Mouse (Mus musculus) MEL (cell line): ENCODE measurements around the gene Hpn. TPM values are rescaled to one million over a fixed set of nuclear protein-coding genes. Genes with fewer than 3 reads are reported as not detected.

Experiments used
- DNase-seq: peaks from one replicate; pipeline ENCODE4 v3.0.0; 2011; ENCODE audit warnings: low read depth, low spot score
- H3K27ac ChIP-seq: 2 replicates; pipeline ENCODE4 v1.5.1; 2012; ENCODE audit warnings: low read depth, mild to moderate bottlenecking, control low read depth, low read length, moderate library complexity; ENCODE audit not compliant: control insufficient read depth
- H3K27me3 ChIP-seq, 2 experiments: fragments of 150-350 bp in 1 of 2; sonication (generic) in 1 of 2; 2 replicates each; pipeline ENCODE4 v1.6.1; 2012; ENCODE audit warnings: low read length in 2 of 2, mild to moderate bottlenecking in 2 of 2, improper control_type of control experiment in 1 of 2, moderate library complexity in 1 of 2; ENCODE audit not compliant: insufficient read depth in 2 of 2, control insufficient read depth in 1 of 2
- H3K36me3 ChIP-seq, 2 experiments: 2 replicates each; pipeline ENCODE4 v1.6.1; 2012 to 2014; ENCODE audit warnings: low read length in 2 of 2, improper control_type of control experiment in 1 of 2, inconsistent platforms in 1 of 2, mild to moderate bottlenecking in 1 of 2; ENCODE audit not compliant: insufficient read depth in 2 of 2, control insufficient read depth in 1 of 2
- H3K4me1 ChIP-seq, 2 experiments: fragments of 150-350 bp in 1 of 2; sonication (generic) in 1 of 2; 2 replicates each; pipeline ENCODE4 v1.6.1; 2012; ENCODE audit warnings: low read length in 2 of 2, improper control_type of control experiment in 1 of 2, mild to moderate bottlenecking in 1 of 2; ENCODE audit not compliant: insufficient read depth in 2 of 2, control insufficient read depth in 1 of 2
- H3K4me3 ChIP-seq, 2 experiments: fragments of 150-350 bp in 1 of 2; sonication (generic) in 1 of 2; 2 replicates each; pipeline ENCODE4 v1.5.1; 2012; ENCODE audit warnings: low read depth in 2 of 2, low read length in 2 of 2, mild to moderate bottlenecking in 2 of 2, moderate library complexity in 2 of 2, control low read depth in 1 of 2, improper control_type of control experiment in 1 of 2; ENCODE audit not compliant: control insufficient read depth in 1 of 2, insufficient read depth in 1 of 2
- H3K79me2 ChIP-seq: 2 replicates; pipeline ENCODE4 v1.6.1; 2012; ENCODE audit warnings: mild to moderate bottlenecking, low read length, moderate library complexity; ENCODE audit not compliant: control insufficient read depth, poor library complexity, insufficient read depth
- H3K9ac ChIP-seq: 2 replicates; pipeline ENCODE4 v1.6.1; 2012; ENCODE audit warnings: low read depth, mild to moderate bottlenecking, control low read depth, low read length, moderate library complexity; ENCODE audit not compliant: control insufficient read depth, poor library complexity, severe bottlenecking
- H3K9me3 ChIP-seq: fragments of 150-350 bp; sonication (generic); replicated peaks from 2 replicates; pipeline ENCODE4 v1.6.1; 2012; ENCODE audit warnings: mild to moderate bottlenecking, low read length, improper control_type of control experiment, moderate library complexity; ENCODE audit not compliant: insufficient read depth
- BHLHE40 ChIP-seq: IDR thresholded peaks from 2 replicates; pipeline ENCODE4 v1.6.1; 2012; ENCODE audit warnings: low read depth, mild to moderate bottlenecking, inconsistent platforms, low read length, improper control_type of control experiment, borderline replicate concordance
- CHD1 ChIP-seq: IDR thresholded peaks from 2 replicates; pipeline ENCODE4 v1.6.1; 2012; ENCODE audit warnings: low read depth, mild to moderate bottlenecking, inconsistent platforms, low read length, improper control_type of control experiment
- CHD2 ChIP-seq: IDR thresholded peaks from 2 replicates; pipeline ENCODE4 v1.6.1; 2011; ENCODE audit warnings: low read length, improper control_type of control experiment
- CTCF ChIP-seq, 3 experiments: IDR thresholded peaks in 2 of 3; conservative IDR thresholded peaks in 1 of 3; 2 replicates each; pipeline ENCODE4 v1.5.1; 2011 to 2012; ENCODE audit warnings: low read length in 3 of 3, low read depth in 2 of 3, mild to moderate bottlenecking in 2 of 3, improper control_type of control experiment in 1 of 3, inconsistent platforms in 1 of 3, mixed read lengths in 1 of 3, moderate library complexity in 1 of 3; ENCODE audit not compliant: control insufficient read depth in 1 of 3, insufficient read depth in 1 of 3, poor library complexity in 1 of 3, severe bottlenecking in 1 of 3
- ELF1 ChIP-seq: IDR thresholded peaks from 2 replicates; pipeline ENCODE4 v1.6.1; 2014; ENCODE audit warnings: low read depth, mild to moderate bottlenecking, inconsistent platforms, low read length, improper control_type of control experiment, moderate library complexity
- EP300 ChIP-seq, 2 experiments: IDR thresholded peaks; 2 replicates each; pipeline ENCODE4 v1.6.1; 2011; ENCODE audit warnings: improper control_type of control experiment in 2 of 2, low read length in 2 of 2, low read depth in 1 of 2, mild to moderate bottlenecking in 1 of 2
- ETS1 ChIP-seq: IDR thresholded peaks from 2 replicates; pipeline ENCODE4 v1.6.1; 2012; ENCODE audit warnings: low read depth, mild to moderate bottlenecking, inconsistent platforms, low read length, improper control_type of control experiment, moderate library complexity
- GABPA ChIP-seq: IDR thresholded peaks from 2 replicates; pipeline ENCODE4 v1.6.1; 2012; ENCODE audit warnings: low read depth, mild to moderate bottlenecking, inconsistent platforms, low read length, improper control_type of control experiment, moderate library complexity
- GATA1 ChIP-seq: IDR thresholded peaks from 2 replicates; pipeline ENCODE4 v1.6.1; 2011; ENCODE audit warnings: low read depth, low read length, improper control_type of control experiment
- MAX ChIP-seq: IDR thresholded peaks from 2 replicates; pipeline ENCODE4 v1.6.1; 2011; ENCODE audit warnings: low read length, improper control_type of control experiment
- MAZ ChIP-seq: IDR thresholded peaks from 2 replicates; pipeline ENCODE4 v1.6.1; 2012; ENCODE audit warnings: low read depth, mild to moderate bottlenecking, inconsistent platforms, low read length, improper control_type of control experiment
- MEF2A ChIP-seq: IDR thresholded peaks from 2 replicates; pipeline ENCODE4 v1.6.1; 2014; ENCODE audit warnings: low read depth, mild to moderate bottlenecking, inconsistent platforms, low read length, improper control_type of control experiment; ENCODE audit not compliant: poor library complexity, insufficient replicate concordance, severe bottlenecking; ENCODE audit errors: extremely low read depth
- MXI1 ChIP-seq: IDR thresholded peaks from 2 replicates; pipeline ENCODE4 v1.6.1; 2011; ENCODE audit warnings: mild to moderate bottlenecking, low read depth, low read length, improper control_type of control experiment
- MYB ChIP-seq: IDR thresholded peaks from 2 replicates; pipeline ENCODE4 v1.6.1; 2011; ENCODE audit warnings: mild to moderate bottlenecking, low read depth, low read length, improper control_type of control experiment
- MYC ChIP-seq: IDR thresholded peaks from 2 replicates; pipeline ENCODE4 v1.6.1; 2011; ENCODE audit warnings: low read depth, mild to moderate bottlenecking, low read length, improper control_type of control experiment, moderate library complexity
- NELFE ChIP-seq: IDR thresholded peaks from 2 replicates; pipeline ENCODE4 v1.6.1; 2011; ENCODE audit warnings: low read depth, low read length, improper control_type of control experiment
- POLR2A ChIP-seq, 2 experiments: IDR thresholded peaks; 2 replicates each; pipeline ENCODE4 v1.6.1; 2011 to 2012; ENCODE audit warnings: low read length in 2 of 2, mild to moderate bottlenecking in 2 of 2, control low read depth in 1 of 2, improper control_type of control experiment in 1 of 2, low read depth in 1 of 2, moderate library complexity in 1 of 2; ENCODE audit not compliant: control insufficient read depth in 1 of 2, insufficient read depth in 1 of 2, poor library complexity in 1 of 2
- POLR2AphosphoS2 ChIP-seq: IDR thresholded peaks from 2 replicates; pipeline ENCODE4 v1.6.1; 2011; ENCODE audit warnings: low read length, improper control_type of control experiment
- RAD21 ChIP-seq: IDR thresholded peaks from 2 replicates; pipeline ENCODE4 v1.6.1; 2011; ENCODE audit warnings: mild to moderate bottlenecking, low read depth, low read length, improper control_type of control experiment
- RCOR1 ChIP-seq: IDR thresholded peaks from 2 replicates; pipeline ENCODE4 v1.6.1; 2012; ENCODE audit warnings: low read depth, mild to moderate bottlenecking, inconsistent platforms, low read length, improper control_type of control experiment
- SMC3 ChIP-seq: IDR thresholded peaks from 2 replicates; pipeline ENCODE4 v1.6.1; 2011; ENCODE audit warnings: low read depth, low read length, improper control_type of control experiment
- TAL1 ChIP-seq: IDR thresholded peaks from 2 replicates; pipeline ENCODE4 v1.6.1; 2012; ENCODE audit warnings: mild to moderate bottlenecking, inconsistent platforms, low read length, moderate library complexity, mixed read lengths
- TBP ChIP-seq: IDR thresholded peaks from 2 replicates; pipeline ENCODE4 v1.8.0; 2011; ENCODE audit warnings: low read depth, low read length, improper control_type of control experiment
- TCF12 ChIP-seq: IDR thresholded peaks from 2 replicates; pipeline ENCODE4 v1.6.1; 2014; ENCODE audit warnings: low read depth, mild to moderate bottlenecking, inconsistent platforms, low read length, improper control_type of control experiment, moderate library complexity
- UBTF ChIP-seq: IDR thresholded peaks from 2 replicates; pipeline ENCODE4 v1.6.1; 2012; ENCODE audit warnings: low read depth, mild to moderate bottlenecking, inconsistent platforms, low read length, improper control_type of control experiment, moderate library complexity, borderline replicate concordance; ENCODE audit not compliant: insufficient read depth
- ZC3H11A ChIP-seq: IDR thresholded peaks from 2 replicates; pipeline ENCODE4 v1.6.1; 2012; ENCODE audit warnings: low read depth, mild to moderate bottlenecking, inconsistent platforms, low read length, improper control_type of control experiment
- ZKSCAN1 ChIP-seq: IDR thresholded peaks from 2 replicates; pipeline ENCODE4 v1.6.1; 2012; ENCODE audit warnings: low read depth, mild to moderate bottlenecking, inconsistent platforms, low read length, improper control_type of control experiment, moderate library complexity
- ZMIZ1 ChIP-seq: IDR thresholded peaks from 2 replicates; pipeline ENCODE4 v1.6.1; 2012; ENCODE audit warnings: low read depth, mild to moderate bottlenecking, inconsistent platforms, low read length, improper control_type of control experiment, moderate library complexity
- polyA plus RNA-seq, 2 experiments: library from polyadenylated mRNA; stranded (reverse) in 1 of 2; unstranded in 1 of 2; fragments of >175 nt in 1 of 2; fragments of >200 nt in 1 of 2; gene quantifications; 2 replicates each; pipeline versions ENCODE4 v1.2.1 to v1.2.4; 2012; ENCODE audit warnings: low replicate concordance in 2 of 2, low read depth in 1 of 2; ENCODE audit not compliant: insufficient read length in 2 of 2, insufficient read depth in 1 of 2, missing spikeins in 1 of 2
- total RNA-seq: library from RNA; depleted of rRNA; stranded (reverse); fragments of 300-350 nt; gene quantifications from 2 replicates; pipeline ENCODE4 v1.2.3, GENCODE M21; 2012

Gene Hpn
- total and polyA plus RNA-seq, 3 experiments = 1.1 to 1.6 TPM; not detected in 1

GRCm38 (mm10) chr7:31119556-31119955 is 4.5 kb upstream of the Hpn start:
- no peaks in the 10 kb centered on the region for H3K4me1 ChIP-seq

GRCm38 (mm10) chr7:31118486-31118885 is 3.4 kb upstream of the Hpn start:
- TF ChIP-seq TAL1 = no peak
- no peak for TF ChIP-seq MYC
- TF ChIP-seq TCF12 = no peak
- no peak for TF ChIP-seq NELFE
- no peak for TF ChIP-seq GATA1
- no peak for TF ChIP-seq EP300 (IDR thresholded peaks at IDR 0.05; ENCODE audit: low read depth in 1 of 2, low read length in 2 of 2)
- no peak for TF ChIP-seq GABPA
- no peak for TF ChIP-seq POLR2AphosphoS2
- no peak for TF ChIP-seq POLR2A (IDR thresholded peaks at IDR 0.05; ENCODE audit: control insufficient read depth in 1 of 2, insufficient read depth in 1 of 2, low read depth in 1 of 2, low read length in 2 of 2, poor library complexity in 1 of 2)
- no peak for TF ChIP-seq MAX
- no peak for TF ChIP-seq ELF1
- TF ChIP-seq SMC3 = no peak
- no peak for TF ChIP-seq BHLHE40
- no peak for TF ChIP-seq ZMIZ1
- TF ChIP-seq MXI1 = no peak
- TF ChIP-seq MAZ = no peak
- no peak for TF ChIP-seq CHD2
- TF ChIP-seq UBTF = no peak
- TF ChIP-seq ETS1 = no peak
- TF ChIP-seq MEF2A = no peak
- TF ChIP-seq, all 39 proteins: peak for 0
- Histone ChIP-seq H3K79me2 (no peaks in the 10 kb centered on the region), H3K9ac (no peak overlapping the region), H3K36me3 (no peaks in the 10 kb centered on the region), H3K4me1 (no peaks in the 10 kb centered on the region), H3K27me3 (no peaks in the 10 kb centered on the region), H3K9me3 (no peaks in the 10 kb centered on the region), H3K4me3 (no peak overlapping the region), H3K27ac (no peak overlapping the region)
- no peak for DNase-seq

More at GRCm38 (mm10) chr7:31119556-31119955, 4.5 kb upstream of the Hpn start:
- no peaks in the 10 kb centered on the region for H3K27me3 ChIP-seq
- no peak for DNase-seq
- H3K36me3 ChIP-seq = no peaks in the 10 kb centered on the region
- H3K4me3 ChIP-seq = no peak overlapping the region
- H3K9ac ChIP-seq = no peak overlapping the region
- no peak overlapping the region for H3K27ac ChIP-seq
- H3K79me2 ChIP-seq = no peaks in the 10 kb centered on the region
- H3K9me3 ChIP-seq = no peaks in the 10 kb centered on the region
- no peak for TF ChIP-seq ZC3H11A
- TF ChIP-seq TBP = no peak
- no peak for TF ChIP-seq ZKSCAN1
- no peak for TF ChIP-seq CHD1
- no peak for TF ChIP-seq CTCF (IDR thresholded peaks at IDR 0.05 in 2 of 3, conservative IDR thresholded peaks at IDR 0.05 in 1 of 3; ENCODE audit: control insufficient read depth in 1 of 3, insufficient read depth in 1 of 3, low read depth in 2 of 3, low read length in 3 of 3, poor library complexity in 1 of 3, severe bottlenecking in 1 of 3)
- TF ChIP-seq RCOR1 = no peak
- no peak for TF ChIP-seq MYB
- TF ChIP-seq RAD21 = no peak
